Mouse (Mus musculus): ENCODE measurements at regions not wholly inside any gene's neighbourhood (a gene's known extent, or its start where the extent isn't known, plus 50 kb on each side); places are given as distances from the start of the nearest gene placed in this dataset.

DNA sequence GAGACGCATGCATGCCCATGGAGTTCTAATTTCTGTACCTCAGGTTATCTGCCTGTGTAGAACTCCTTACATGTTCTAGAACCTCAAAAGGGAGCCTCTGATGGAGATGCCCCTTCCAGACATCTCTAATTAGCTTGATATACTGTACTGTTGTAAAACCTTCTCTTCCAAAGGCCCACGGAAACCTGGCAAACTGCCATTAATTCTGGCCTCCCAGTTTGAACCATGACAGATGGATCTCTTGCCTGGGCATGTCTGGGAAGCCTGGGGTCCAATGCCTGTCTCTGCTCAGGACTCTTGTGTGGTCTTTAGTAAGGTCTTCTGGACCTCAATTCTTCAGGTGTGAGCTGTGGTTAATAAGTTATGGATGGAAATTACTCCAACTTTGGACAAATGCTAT is 207.7 kb upstream of the Camk1g start:
- TF ChIP-seq CTCF (IDR thresholded peaks at IDR 0.05; ENCODE audit: extremely low read depth, insufficient read depth, low read length), result no peak
- TF ChIP-seq POLR2A (IDR thresholded peaks at IDR 0.05; ENCODE audit: extremely low read depth, insufficient read depth, low read length), result no peak

Data from cortical plate, adult 2 months (tissue).